Mouse (Mus musculus) embryonic facial prominence, embryonic 14.5 days (tissue): ENCODE data around the gene Tcerg1l. TPM values are rescaled to one million over a fixed set of nuclear protein-coding genes. Genes with fewer than 3 reads are reported as not detected.

Experiments
- ATAC-seq: fragments of 200-750 bp; cut with Nextera tagmentation; 2 replicates; pipeline ENCODE4 v1.8.0; 2017; ENCODE audit warnings: low read depth, moderate number of reproducible peaks, moderate TSS enrichment
- DNase-seq: peaks from one replicate; pipeline ENCODE4 v3.0.0-alpha.2; 2015; ENCODE audit warnings: low spot score
- H3K27ac ChIP-seq: fragments of 300-500 bp; sonication (generic); replicated peaks from 2 replicates; pipeline ENCODE4 v1.5.1; 2014; ENCODE audit warnings: low read depth, mild to moderate bottlenecking, low read length, moderate library complexity
- H3K27me3 ChIP-seq: fragments of 300-500 bp; sonication (generic); replicated peaks from 2 replicates; pipeline ENCODE4 v1.6.1; 2014; ENCODE audit warnings: low read length; ENCODE audit not compliant: control insufficient read depth, insufficient read depth
- H3K36me3 ChIP-seq: fragments of 300-500 bp; sonication (generic); 2 replicates; pipeline ENCODE4 v1.6.1; 2014; ENCODE audit warnings: low read length, mixed read lengths; ENCODE audit not compliant: control insufficient read depth, insufficient read depth
- H3K4me1 ChIP-seq: fragments of 300-500 bp; sonication (generic); 2 replicates; pipeline ENCODE4 v1.6.1; 2014; ENCODE audit warnings: antibody characterized with exemption, low read length; ENCODE audit not compliant: control insufficient read depth, insufficient read depth
- H3K4me2 ChIP-seq: fragments of 300-500 bp; sonication (generic); 2 replicates; pipeline ENCODE4 v1.6.1; 2014; ENCODE audit warnings: low read depth, mild to moderate bottlenecking, low read length, moderate library complexity, mixed read lengths
- H3K4me3 ChIP-seq: fragments of 300-500 bp; sonication (generic); 2 replicates; pipeline ENCODE4 v1.5.1; 2014; ENCODE audit warnings: low read depth, mild to moderate bottlenecking, low read length
- H3K9ac ChIP-seq: fragments of 300-500 bp; sonication (generic); 2 replicates; pipeline ENCODE4 v1.6.1; 2014; ENCODE audit warnings: low read depth, mild to moderate bottlenecking, low read length, moderate library complexity, mixed read lengths
- H3K9me3 ChIP-seq: fragments of 300-500 bp; sonication (generic); 2 replicates; pipeline ENCODE4 v1.6.1; 2016; ENCODE audit warnings: low read length; ENCODE audit not compliant: control insufficient read depth
- WGBS: fragments of 180-500 bp; shearing (Covaris S2); extraction: QIAGEN DNeasy Blood & Tissue Kit; methylation state at CpG from one replicate; pipeline ENCODE4 v1.1.7; 2014; 5-methylcytosine and 5-hydroxymethylcytosine counted together
- polyA plus RNA-seq: library from polyadenylated mRNA; unstranded; fragments of >200 nt; fragmentation: Nextera tagmentation; extraction: Ambion mirVana; gene quantifications from 2 replicates; pipeline ENCODE4 v1.2.1, GENCODE M21; 2014

The Tcerg1l gene
- polyA plus RNA-seq, 1 experiment from 2014 or later: 3.3 TPM

DNA sequence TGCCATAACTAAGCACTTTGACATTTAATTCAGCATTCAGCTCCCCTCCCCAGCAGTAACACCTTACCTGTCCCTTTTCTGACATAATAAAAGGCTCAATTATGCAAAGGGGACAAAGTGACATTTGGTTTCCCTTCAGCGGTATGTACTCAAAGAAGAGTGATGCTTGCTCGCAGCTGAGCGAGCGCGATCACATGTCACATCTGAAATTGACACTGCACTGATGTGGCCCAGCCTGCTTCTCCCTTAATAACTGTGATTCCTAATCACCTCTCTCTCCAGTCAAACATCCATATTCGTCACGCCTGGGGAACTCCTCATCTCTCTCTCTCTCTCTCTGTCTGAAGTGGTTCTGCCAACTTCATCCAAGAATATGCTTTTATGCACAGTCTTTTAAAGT is 126.2 kb downstream of the Tcerg1l start:
- Histone ChIP-seq H3K4me3 (no peak overlapping the region), H3K4me2 (no peak overlapping the region), H3K36me3 (no peaks in the 10 kb centered on the region), H3K27ac (no peak overlapping the region), H3K9me3 (no peaks in the 10 kb centered on the region), H3K27me3 (no peaks in the 10 kb centered on the region), H3K4me1 (0 out of 2 replicates have a peak, but pooled peaks cover 3% of the 10 kb centered on the region), H3K9ac (no peak overlapping the region)
- WGBS: 67% methylated on average over 7 of the region's 7 CpGs
- DNase-seq (no peak), ATAC-seq (no peak)

DNA sequence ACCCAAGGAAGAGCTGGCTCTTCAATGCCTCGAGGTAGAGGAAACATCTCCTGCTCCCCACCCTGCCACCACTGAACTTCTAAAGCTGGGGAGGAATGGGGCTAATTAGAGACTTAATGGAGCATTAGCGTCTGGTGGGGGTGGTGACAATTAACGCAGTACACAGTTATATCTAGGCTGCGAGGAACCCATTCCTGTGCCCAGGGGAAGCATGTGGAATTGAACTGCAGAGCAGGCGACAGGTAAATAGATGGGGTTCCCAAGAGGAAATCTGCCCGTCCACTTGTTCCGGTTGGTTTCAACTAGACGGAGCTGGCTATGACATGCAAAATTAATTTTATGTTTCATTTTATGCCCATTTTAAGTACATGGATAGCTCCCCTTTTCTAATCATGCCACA is 128.1 kb downstream of the Tcerg1l start:
- Histone ChIP-seq H3K27ac (no peak overlapping the region), H3K4me2 (no peak overlapping the region), H3K9ac (no peak overlapping the region), H3K36me3 (no peaks in the 10 kb centered on the region), H3K4me1 (0 out of 2 replicates have a peak, but pooled peaks cover 3% of the 10 kb centered on the region), H3K4me3 (no peak overlapping the region), H3K27me3 (no peaks in the 10 kb centered on the region), H3K9me3 (no peaks in the 10 kb centered on the region)
- no peak for ATAC-seq
- 69% methylated on average over 8 of the region's 8 CpGs for WGBS
- DNase-seq: no peak

DNA sequence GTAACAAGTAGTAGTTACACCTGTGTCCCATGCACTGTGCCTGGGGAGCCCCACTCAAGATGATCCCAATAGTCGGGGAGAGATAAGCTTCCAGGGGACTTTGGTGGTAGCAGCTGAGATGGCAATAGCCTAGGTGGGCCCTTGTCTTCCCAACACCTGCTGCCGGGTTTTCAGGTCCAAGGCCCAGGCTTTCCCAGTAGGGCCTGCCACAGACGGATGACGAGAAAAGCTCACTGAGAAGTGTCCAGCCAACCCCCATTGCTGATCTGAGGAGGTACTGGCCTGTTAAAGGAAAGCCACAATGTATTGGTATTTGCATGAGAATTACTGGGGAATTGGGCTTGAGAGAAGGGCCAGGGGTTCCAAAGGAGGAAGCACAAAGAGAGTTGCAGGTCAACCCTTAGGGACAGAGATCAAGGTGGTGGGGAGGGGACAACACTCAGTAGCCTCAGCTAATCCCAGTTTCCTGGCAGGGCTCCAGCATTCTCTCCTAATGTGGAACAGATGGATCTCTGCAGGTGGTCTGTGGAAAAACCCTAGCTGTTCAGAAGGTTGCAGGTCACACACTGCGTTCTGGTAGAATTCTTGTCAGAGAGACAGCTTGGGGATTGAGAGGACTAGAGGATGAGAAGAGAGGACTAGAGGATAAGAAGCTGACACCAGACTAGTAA is 129.4 kb downstream of the Tcerg1l start:
- Histone ChIP-seq H3K4me3 (no peak overlapping the region), H3K4me1 (0 out of 2 replicates have a peak, but pooled peaks cover 3% of the 10 kb centered on the region), H3K27me3 (no peaks in the 10 kb centered on the region), H3K9ac (no peak overlapping the region), H3K4me2 (no peak overlapping the region), H3K27ac (no peak overlapping the region), H3K36me3 (no peaks in the 10 kb centered on the region), H3K9me3 (no peaks in the 10 kb centered on the region)
- DNase-seq (peak; percentile 18), ATAC-seq (no peak)
- WGBS: 48% methylated on average over 5 of the region's 5 CpGs

DNA sequence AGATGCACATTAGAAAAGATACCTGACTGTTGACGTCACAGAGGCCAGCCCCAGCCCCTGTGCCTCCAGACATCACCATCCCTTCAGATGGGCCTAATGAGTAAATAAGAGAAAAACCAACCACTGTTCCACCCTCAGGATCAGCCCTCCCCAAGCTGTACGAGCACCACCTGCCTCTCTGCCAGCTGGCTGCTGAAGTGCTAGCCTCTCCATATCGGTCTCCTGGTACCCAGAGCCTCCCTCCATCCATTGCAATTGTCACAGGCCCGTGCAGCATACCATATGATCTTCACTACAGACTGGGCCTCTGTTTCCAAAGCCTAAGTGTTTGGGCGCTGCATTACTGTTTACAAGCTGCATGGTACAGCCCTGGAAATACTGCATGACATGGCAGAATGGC is 148.9 kb downstream of the Tcerg1l start:
- DNase-seq: no peak
- no peaks in the 10 kb centered on the region for H3K9me3 ChIP-seq
- no peaks in the 10 kb centered on the region for H3K4me1 ChIP-seq
- H3K9ac ChIP-seq: no peak overlapping the region
- ATAC-seq: no peak
- no peak overlapping the region for H3K4me3 ChIP-seq
- H3K27ac ChIP-seq: no peak overlapping the region
- 81% methylated on average over 5 of the region's 5 CpGs for WGBS
- H3K36me3 ChIP-seq: no peaks in the 10 kb centered on the region
- H3K4me2 ChIP-seq: no peak overlapping the region
- H3K27me3 ChIP-seq: no peaks in the 10 kb centered on the region

DNA sequence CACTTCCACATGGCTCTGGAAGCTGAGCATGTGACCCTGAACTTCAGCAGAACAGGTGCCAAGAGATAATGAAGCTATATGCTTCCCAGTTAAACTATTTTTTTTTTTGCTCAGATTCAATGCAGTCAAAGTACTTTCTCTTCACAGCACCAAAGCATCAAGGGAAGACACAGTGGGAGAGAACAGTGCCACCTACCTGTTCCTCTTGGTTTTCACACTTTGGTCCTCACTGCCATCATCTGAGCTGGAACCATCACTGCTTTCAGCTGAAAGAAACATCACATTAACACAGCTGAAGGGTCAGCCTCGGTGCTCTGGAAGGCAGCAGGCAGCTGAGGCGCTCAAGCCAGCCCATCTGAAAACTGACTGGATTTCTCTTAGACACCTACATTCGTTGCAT is 149.4 kb downstream of the Tcerg1l start:
- H3K4me1 ChIP-seq: no peaks in the 10 kb centered on the region
- no peaks in the 10 kb centered on the region for H3K9me3 ChIP-seq
- DNase-seq (no peak), ATAC-seq (no peak)
- no peaks in the 10 kb centered on the region for H3K36me3 ChIP-seq
- no peaks in the 10 kb centered on the region for H3K27me3 ChIP-seq
- WGBS: 69% methylated on average over 3 of the region's 3 CpGs
- H3K4me2 ChIP-seq: no peak overlapping the region
- H3K9ac ChIP-seq: no peak overlapping the region
- no peak overlapping the region for H3K27ac ChIP-seq
- no peak overlapping the region for H3K4me3 ChIP-seq

DNA sequence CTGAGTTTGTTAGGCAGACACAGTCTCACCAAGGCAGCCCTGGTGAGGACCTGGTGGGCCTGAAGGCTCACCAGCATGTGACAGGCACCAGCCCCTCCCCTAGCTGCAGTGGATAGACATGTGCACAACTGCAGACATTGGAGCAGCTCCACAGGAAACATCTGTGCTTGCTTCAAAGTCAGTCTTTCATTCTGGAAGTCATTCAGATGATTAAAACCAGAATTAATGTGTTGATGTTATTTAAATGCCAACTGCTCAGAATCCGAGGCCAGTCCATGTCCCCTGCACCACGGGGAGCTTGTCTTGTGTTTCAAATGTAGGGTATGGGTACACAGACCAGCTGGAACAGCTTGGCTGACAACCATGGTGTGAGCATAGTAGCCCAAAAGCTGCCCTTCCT is 150.8 kb downstream of the Tcerg1l start:
- no peaks in the 10 kb centered on the region for H3K27me3 ChIP-seq
- ATAC-seq (peak; percentile 83), DNase-seq (peak; percentile 74)
- no peak overlapping the region for H3K27ac ChIP-seq
- H3K4me2 ChIP-seq: no peak overlapping the region
- H3K4me3 ChIP-seq: no peak overlapping the region
- H3K9ac ChIP-seq: no peak overlapping the region
- no peaks in the 10 kb centered on the region for H3K9me3 ChIP-seq
- H3K4me1 ChIP-seq: no peaks in the 10 kb centered on the region
- 29% methylated on average over 2 of the region's 2 CpGs for WGBS
- no peaks in the 10 kb centered on the region for H3K36me3 ChIP-seq

DNA sequence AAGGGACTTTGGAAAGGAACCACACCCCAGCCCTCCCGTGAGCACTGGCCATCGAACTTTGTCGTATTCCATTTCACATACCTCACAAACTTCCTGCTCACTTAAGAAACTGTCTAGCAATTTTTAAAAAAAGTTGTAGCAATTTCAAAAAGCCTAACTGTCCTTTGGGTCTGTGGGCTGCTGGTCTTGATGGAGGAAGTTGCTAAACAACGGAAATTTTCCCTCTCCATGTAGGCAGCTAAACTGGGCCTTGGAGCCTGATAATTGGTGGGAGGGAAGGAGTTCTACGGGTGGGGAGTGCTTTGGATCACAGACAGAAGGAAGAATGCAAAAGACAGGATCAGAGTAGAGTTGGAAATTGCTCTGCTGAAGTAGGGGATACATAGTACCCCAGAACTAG is 155.3 kb downstream of the Tcerg1l start:
- Histone ChIP-seq H3K36me3 (no peaks in the 10 kb centered on the region), H3K4me2 (no peak overlapping the region), H3K27ac (no peak overlapping the region), H3K27me3 (no peaks in the 10 kb centered on the region), H3K9me3 (no peaks in the 10 kb centered on the region), H3K9ac (no peak overlapping the region), H3K4me1 (0 out of 2 replicates have a peak, but pooled peaks cover 3% of the 10 kb centered on the region), H3K4me3 (no peak overlapping the region)
- no peak for DNase-seq
- WGBS: 69% methylated on average over 5 of the region's 5 CpGs
- no peak for ATAC-seq

DNA sequence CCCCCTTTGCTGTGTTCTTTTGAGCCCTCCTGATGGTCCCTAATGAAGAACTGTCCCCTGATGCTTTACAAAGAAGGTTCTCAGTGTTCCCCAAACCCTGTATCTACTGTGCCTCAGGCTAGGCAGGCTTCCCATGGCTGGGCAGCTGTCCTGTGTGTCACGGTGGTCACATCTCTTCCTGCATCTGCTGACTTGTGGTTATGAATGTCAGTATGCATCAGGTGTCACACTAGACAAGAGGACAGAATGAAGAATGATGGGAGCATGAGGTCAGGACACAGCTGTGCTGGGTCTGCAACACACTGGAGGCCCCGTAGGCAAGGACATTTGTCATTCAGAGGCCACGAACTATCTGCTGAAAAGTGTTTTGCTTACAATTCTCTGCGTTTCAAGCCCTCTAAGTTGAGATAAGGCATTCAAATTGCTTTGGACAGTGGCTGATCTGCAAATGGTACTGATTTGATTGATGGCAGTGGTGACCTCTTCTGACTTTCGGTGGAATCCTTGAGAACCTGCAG is 159.8 kb downstream of the Tcerg1l start:
- Histone ChIP-seq H3K36me3 (no peaks in the 10 kb centered on the region), H3K4me2 (no peak overlapping the region), H3K9me3 (no peaks in the 10 kb centered on the region), H3K4me3 (no peak overlapping the region), H3K9ac (no peak overlapping the region), H3K27ac (no peak overlapping the region), H3K4me1 (0 out of 2 replicates have a peak, but pooled peaks cover 3% of the 10 kb centered on the region), H3K27me3 (no peaks in the 10 kb centered on the region)
- no peak for DNase-seq
- 57% methylated on average over 5 of the region's 5 CpGs for WGBS
- no peak for ATAC-seq

DNA sequence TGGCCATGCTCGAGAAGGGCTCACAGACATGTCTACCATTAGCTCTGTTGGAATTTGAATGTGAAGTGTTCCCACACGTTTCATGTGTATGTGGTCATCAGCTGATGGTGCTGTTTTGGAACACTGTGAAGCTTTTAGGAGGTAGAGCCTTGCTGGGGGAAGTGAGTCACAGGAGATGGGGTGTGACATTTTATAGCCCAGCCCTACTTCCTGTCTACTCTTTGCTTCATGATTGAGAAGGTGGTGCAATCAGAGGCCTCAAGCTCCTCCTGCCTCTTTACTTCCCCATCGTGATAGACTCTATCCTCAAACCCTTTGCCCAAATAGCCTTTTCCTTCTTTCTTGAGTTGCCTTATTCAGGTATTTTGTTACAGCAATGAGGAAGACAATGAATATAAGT is 173.3 kb downstream of the Tcerg1l start:
- ATAC-seq (no peak), DNase-seq (no peak)
- Histone ChIP-seq H3K4me3 (no peak overlapping the region), H3K27ac (no peak overlapping the region), H3K9ac (no peak overlapping the region), H3K36me3 (no peaks in the 10 kb centered on the region), H3K27me3 (no peaks in the 10 kb centered on the region), H3K4me1 (no peaks in the 10 kb centered on the region), H3K9me3 (no peaks in the 10 kb centered on the region), H3K4me2 (no peak overlapping the region)
- WGBS: 73% methylated on average over 3 of the region's 3 CpGs
